Mouse (Mus musculus): Measurements from ENCODE around the gene Zfp692.

- TF ChIP-seq CTCF (IDR thresholded peaks at IDR 0.05; ENCODE audit: low read depth, low read length) = no peak
- no peak for TF ChIP-seq POLR2A (IDR thresholded peaks at IDR 0.05; ENCODE audit: borderline replicate concordance, low read depth, low read length)
Observed at GRCm38 (mm10) chr11:58290812-58291211, 16.1 kb upstream of the Zfp692 start.
